Mouse (Mus musculus): ENCODE results near the gene Panx1.

DNA sequence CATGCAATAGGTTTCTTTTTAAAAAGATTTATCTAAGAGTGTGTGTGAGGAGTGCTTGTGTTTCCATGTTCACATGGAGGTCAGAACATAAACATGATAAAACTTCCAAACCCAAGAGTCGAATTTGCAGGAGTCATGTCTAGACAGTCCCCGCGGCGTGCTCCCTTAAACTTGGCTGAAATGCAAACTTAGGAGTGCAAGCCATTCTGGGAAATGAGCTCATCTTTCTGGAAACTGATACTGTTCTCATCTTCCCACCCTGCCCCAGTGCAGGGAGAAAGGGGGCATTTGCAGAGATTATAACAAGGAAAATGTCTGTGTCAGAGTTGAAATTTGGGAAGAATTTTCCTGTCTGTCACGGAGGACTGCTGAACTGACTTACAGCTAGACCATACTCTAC lies 5.4 kb downstream of the Panx1 start:
- TF ChIP-seq POLR2A (IDR thresholded peaks at IDR 0.05; ENCODE audit: low read depth, low read length) (no peak), CTCF (IDR thresholded peaks at IDR 0.05; ENCODE audit: extremely low read depth, insufficient read depth, insufficient read length, insufficient replicate concordance) (no peak)
